Mouse (Mus musculus) erythroblast, embryonic 14.5 days (primary cell): ENCODE results near the gene Lrrc1.

Experiments used
- GATA1 ChIP-seq: IDR thresholded peaks from 2 replicates; pipeline ENCODE4 v1.6.1; 2012; ENCODE audit warnings: low read length, inconsistent platforms, mixed read lengths
- TAL1 ChIP-seq: IDR thresholded peaks from 3 replicates; pipeline ENCODE4 v1.6.1; 2012; ENCODE audit warnings: low read length, inconsistent platforms, mixed read lengths

- TF ChIP-seq GATA1 = no peak
- no peak for TF ChIP-seq TAL1
Measured at GRCm38 (mm10) chr9:77527170-77527569, 17.5 kb downstream of the Lrrc1 start.
